Mouse (Mus musculus) liver, postnatal 0 days (tissue): ENCODE measurements around the gene Mospd2.

ENCODE experiments used
- CTCF ChIP-seq: sonication (generic); IDR thresholded peaks from 2 replicates; pipeline ENCODE4 v1.5.1; 2016; ENCODE audit warnings: antibody characterized with exemption, low read depth
- EP300 ChIP-seq: IDR thresholded peaks from 2 replicates; pipeline ENCODE4 v1.6.1; 2016; ENCODE audit warnings: antibody characterized with exemption, low read depth, mild to moderate bottlenecking

- TF ChIP-seq EP300: no peak
- TF ChIP-seq CTCF: no peak
Observed at GRCm38 (mm10) chrX:165003141-165003540, 23.0 kb upstream of the Mospd2 start.
